Mouse (Mus musculus) erythroblast, embryonic 14.5 days (primary cell): ENCODE measurements at regions not wholly inside any gene's neighbourhood (a gene's known extent, or its start where the extent isn't known, plus 50 kb on each side); places are given as distances from the start of the nearest gene placed in this dataset.

ENCODE experiments used
- GATA1 ChIP-seq: IDR thresholded peaks from 2 replicates; pipeline ENCODE4 v1.6.1; 2012; ENCODE audit warnings: low read length, inconsistent platforms, mixed read lengths
- TAL1 ChIP-seq: IDR thresholded peaks from 3 replicates; pipeline ENCODE4 v1.6.1; 2012; ENCODE audit warnings: low read length, inconsistent platforms, mixed read lengths

DNA sequence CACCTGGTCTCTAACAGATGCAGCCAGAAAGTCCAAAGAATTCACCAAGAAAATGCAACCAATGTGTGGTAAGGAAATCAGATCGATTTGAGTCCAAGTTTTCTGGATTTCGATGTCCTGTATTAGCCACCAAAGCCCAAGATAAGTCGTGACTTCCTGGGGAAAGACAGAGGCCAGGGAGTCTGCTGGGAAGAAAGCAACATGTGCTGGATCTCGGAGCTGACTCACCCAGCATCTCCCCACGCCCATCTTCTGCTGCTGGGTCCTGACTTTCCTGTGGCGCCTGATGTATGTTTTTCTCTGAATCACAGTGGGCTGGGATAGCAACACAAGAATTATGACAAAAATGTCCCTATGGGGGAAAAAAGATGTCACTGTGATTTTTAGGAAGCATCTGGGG lies 178.8 kb upstream of the Gm12728 start:
- TF ChIP-seq TAL1 (no peak), GATA1 (no peak)
